Mouse (Mus musculus): ENCODE data around the gene Fry.

Gene Fry

GRCm38 (mm10) chr5:150173869-150174268 is 55.4 kb downstream of the Fry start:
- no peak for DNase-seq (ENCODE audit: low spot score)

- DNase-seq (ENCODE audit: low spot score) = no peak
Observed at GRCm38 (mm10) chr5:150174950-150175349, 56.5 kb downstream of the Fry start.

GRCm38 (mm10) chr5:150176251-150177015 is 58.0 kb downstream of the Fry start:
- DNase-seq (ENCODE audit: low spot score) = no peak

GRCm38 (mm10) chr5:150177757-150178156 is 59.3 kb downstream of the Fry start:
- DNase-seq (ENCODE audit: low spot score) = no peak

GRCm38 (mm10) chr5:150178194-150178801 is 59.9 kb downstream of the Fry start:
- DNase-seq (ENCODE audit: low spot score) = no peak

GRCm38 (mm10) chr5:150180985-150181607 is 62.7 kb downstream of the Fry start:
- DNase-seq (ENCODE audit: low spot score) = no peak

- DNase-seq (ENCODE audit: low spot score) = no peak
Observed at GRCm38 (mm10) chr5:150184959-150185358, 66.5 kb downstream of the Fry start.

GRCm38 (mm10) chr5:150186121-150186520 is 67.7 kb downstream of the Fry start:
- DNase-seq (ENCODE audit: low spot score) = no peak

GRCm38 (mm10) chr5:150186676-150187075 is 68.2 kb downstream of the Fry start:
- DNase-seq (ENCODE audit: low spot score) = no peak

GRCm38 (mm10) chr5:150188031-150188430 is 69.6 kb downstream of the Fry start:
- no peak for DNase-seq (ENCODE audit: low spot score)

- DNase-seq (ENCODE audit: low spot score) = no peak
Observed at GRCm38 (mm10) chr5:150190454-150191358, 72.3 kb downstream of the Fry start.

GRCm38 (mm10) chr5:150195514-150196210 is 77.2 kb downstream of the Fry start:
- DNase-seq (ENCODE audit: low spot score) = peak; percentile 57

GRCm38 (mm10) chr5:150196211-150196585 is 77.8 kb downstream of the Fry start:
- DNase-seq (ENCODE audit: low spot score) = peak; percentile 23

- no peak for DNase-seq (ENCODE audit: low spot score)
Observed at GRCm38 (mm10) chr5:150196881-150197311, 78.5 kb downstream of the Fry start.

GRCm38 (mm10) chr5:150206749-150207148 is 88.3 kb downstream of the Fry start:
- DNase-seq (ENCODE audit: low spot score) = no peak

GRCm38 (mm10) chr5:150207596-150207995 is 89.2 kb downstream of the Fry start:
- no peak for DNase-seq (ENCODE audit: low spot score)

- no peak for DNase-seq (ENCODE audit: low spot score)
Observed at GRCm38 (mm10) chr5:150208009-150208408, 89.6 kb downstream of the Fry start.

GRCm38 (mm10) chr5:150214081-150214480 is 95.6 kb downstream of the Fry start:
- DNase-seq (ENCODE audit: low spot score) = no peak

- no peak for DNase-seq (ENCODE audit: low spot score)
Observed at GRCm38 (mm10) chr5:150216066-150216465, 97.6 kb downstream of the Fry start.

GRCm38 (mm10) chr5:150219457-150219856 is 101.0 kb downstream of the Fry start:
- no peak for DNase-seq (ENCODE audit: low spot score)

GRCm38 (mm10) chr5:150220333-150220732 is 101.9 kb downstream of the Fry start:
- no peak for DNase-seq (ENCODE audit: low spot score)

GRCm38 (mm10) chr5:150221806-150222205 is 103.4 kb downstream of the Fry start:
- DNase-seq (ENCODE audit: low spot score) = no peak

All from ovary, postnatal 14 days (tissue).